Mouse (Mus musculus): ENCODE measurements around the gene Glo1. TPM values are rescaled to one million over a fixed set of nuclear protein-coding genes. Genes with fewer than 3 reads are reported as not detected.
A peak's percentile ranks its signal among the peaks of the same experiment; 100 is the strongest.

Glo1 gene
- polyA plus RNA-seq, 1 experiment from 2014 or later = 157 TPM

- Histone ChIP-seq H3K4me3 (no peak overlapping the region), H3K4me1 (replicated peaks) (no peaks in the 10 kb centered on the region), H3K27me3 (no peaks in the 10 kb centered on the region), H3K9me3 (no peaks in the 10 kb centered on the region), H3K9ac (no peak overlapping the region), H3K36me3 (peaks cover 57% of the 10 kb centered on the region), H3K4me2 (no peak overlapping the region), H3K27ac (replicated peaks) (no peak overlapping the region)
- no peak for ATAC-seq (ENCODE audit: low read depth)
- WGBS = 94% methylated on average over 9 of the region's 9 CpGs
Observed at GRCm38 (mm10) chr17:30597786-30598185, 28.9 kb downstream of the Glo1 start.

- 63% methylated on average over 6 of the region's 6 CpGs for WGBS
- H3K36me3 ChIP-seq = peaks cover 42% of the 10 kb centered on the region
- no peak overlapping the region for H3K4me2 ChIP-seq
- H3K27me3 ChIP-seq = no peaks in the 10 kb centered on the region
- H3K9me3 ChIP-seq = no peaks in the 10 kb centered on the region
- peaks cover 10% of the 10 kb centered on the region for H3K4me1 ChIP-seq (replicated peaks)
- ATAC-seq (ENCODE audit: low read depth) = no peak
- no peak overlapping the region for H3K9ac ChIP-seq
- H3K27ac ChIP-seq (replicated peaks) = 0 out of 2 replicates have a peak overlapping the region, but pooled peaks have one; percentile 5
- H3K4me3 ChIP-seq = no peak overlapping the region
Observed at GRCm38 (mm10) chr17:30594846-30595245, 31.8 kb downstream of the Glo1 start.

- H3K4me3 ChIP-seq = no peak overlapping the region
- no peaks in the 10 kb centered on the region for H3K9me3 ChIP-seq
- peaks cover 38% of the 10 kb centered on the region for H3K36me3 ChIP-seq
- 0 out of 2 replicates have a peak overlapping the region, but pooled peaks have one; percentile 5 for H3K27ac ChIP-seq (replicated peaks)
- ATAC-seq (ENCODE audit: low read depth) = no peak
- no peaks in the 10 kb centered on the region for H3K27me3 ChIP-seq
- no peak overlapping the region for H3K4me2 ChIP-seq
- peaks cover 10% of the 10 kb centered on the region for H3K4me1 ChIP-seq (replicated peaks)
- 54% methylated on average over 5 of the region's 5 CpGs for WGBS
- no peak overlapping the region for H3K9ac ChIP-seq
Observed at GRCm38 (mm10) chr17:30594407-30594806, 32.3 kb downstream of the Glo1 start.

- H3K27me3 ChIP-seq = no peaks in the 10 kb centered on the region
- no peak overlapping the region for H3K27ac ChIP-seq (replicated peaks)
- H3K9ac ChIP-seq = no peak overlapping the region
- 27% methylated on average over 17 of the region's 17 CpGs for WGBS
- peaks cover 10% of the 10 kb centered on the region for H3K4me1 ChIP-seq (replicated peaks)
- H3K4me3 ChIP-seq = no peak overlapping the region
- peak overlapping the region; percentile 35 for H3K4me2 ChIP-seq
- peak; percentile 63 for ATAC-seq (ENCODE audit: low read depth)
- peaks cover 12% of the 10 kb centered on the region for H3K36me3 ChIP-seq
- no peaks in the 10 kb centered on the region for H3K9me3 ChIP-seq
Observed at GRCm38 (mm10) chr17:30590417-30591198, 36.1 kb downstream of the Glo1 start.

GRCm38 (mm10) chr17:30583258-30584001, 43.2 kb downstream of the Glo1 start:
- Histone ChIP-seq H3K9me3 (no peaks in the 10 kb centered on the region), H3K36me3 (no peaks in the 10 kb centered on the region), H3K27ac (replicated peaks) (no peak overlapping the region), H3K9ac (no peak overlapping the region), H3K27me3 (no peaks in the 10 kb centered on the region), H3K4me3 (no peak overlapping the region), H3K4me1 (replicated peaks) (no peaks in the 10 kb centered on the region), H3K4me2 (no peak overlapping the region)
- ATAC-seq (ENCODE audit: low read depth) = no peak
- WGBS = 78% methylated on average over 2 of the region's 2 CpGs

GRCm38 (mm10) chr17:30582313-30582712, 44.4 kb downstream of the Glo1 start:
- ATAC-seq (ENCODE audit: low read depth) = no peak
- H3K4me2 ChIP-seq = no peak overlapping the region
- H3K4me1 ChIP-seq (replicated peaks) = peaks cover 5% of the 10 kb centered on the region; the same call in 1 of the 2 replicates
- no peak overlapping the region for H3K4me3 ChIP-seq
- no peaks in the 10 kb centered on the region for H3K9me3 ChIP-seq
- no peak overlapping the region for H3K27ac ChIP-seq (replicated peaks)
- 84% methylated on average over 3 of the region's 3 CpGs for WGBS
- no peaks in the 10 kb centered on the region for H3K36me3 ChIP-seq
- no peak overlapping the region for H3K9ac ChIP-seq
- no peaks in the 10 kb centered on the region for H3K27me3 ChIP-seq

GRCm38 (mm10) chr17:30581201-30581600, 45.5 kb downstream of the Glo1 start:
- Histone ChIP-seq H3K4me1 (replicated peaks) (peaks cover 13% of the 10 kb centered on the region), H3K27ac (replicated peaks) (no peak overlapping the region), H3K9ac (no peak overlapping the region), H3K36me3 (no peaks in the 10 kb centered on the region), H3K4me2 (no peak overlapping the region), H3K9me3 (no peaks in the 10 kb centered on the region), H3K27me3 (no peaks in the 10 kb centered on the region), H3K4me3 (no peak overlapping the region)
- ATAC-seq (ENCODE audit: low read depth) = no peak
- 87% methylated on average over 6 of the region's 6 CpGs for WGBS

- Histone ChIP-seq H3K27me3 (no peaks in the 10 kb centered on the region), H3K4me1 (replicated peaks) (peaks cover 13% of the 10 kb centered on the region), H3K27ac (replicated peaks) (no peak overlapping the region), H3K9me3 (no peaks in the 10 kb centered on the region), H3K9ac (no peak overlapping the region), H3K36me3 (no peaks in the 10 kb centered on the region), H3K4me3 (no peak overlapping the region), H3K4me2 (no peak overlapping the region)
- 74% methylated on average over 1 of the region's 1 CpGs for WGBS
- ATAC-seq (ENCODE audit: low read depth) = no peak
Observed at GRCm38 (mm10) chr17:30580781-30581180, 45.9 kb downstream of the Glo1 start.

GRCm38 (mm10) chr17:30576946-30577345, 49.7 kb downstream of the Glo1 start:
- 65% methylated on average over 12 of the region's 12 CpGs for WGBS
- peak overlapping the region; percentile 79 for H3K9ac ChIP-seq
- H3K27ac ChIP-seq (replicated peaks) = peak overlapping the region; percentile 95
- H3K36me3 ChIP-seq = no peaks in the 10 kb centered on the region
- no peak for ATAC-seq (ENCODE audit: low read depth)
- H3K4me2 ChIP-seq = peak overlapping the region; percentile 87
- peaks cover 32% of the 10 kb centered on the region for H3K4me1 ChIP-seq (replicated peaks)
- no peaks in the 10 kb centered on the region for H3K27me3 ChIP-seq
- H3K4me3 ChIP-seq = peak overlapping the region; percentile 65
- no peaks in the 10 kb centered on the region for H3K9me3 ChIP-seq

- Histone ChIP-seq H3K4me1 (replicated peaks) (peaks cover 32% of the 10 kb centered on the region), H3K4me2 (peak within 1 kb of the TSS; percentile 87), H3K9ac (peak within 1 kb of the TSS; percentile 79), H3K27me3 (no peaks in the 10 kb centered on the region), H3K27ac (replicated peaks) (peak within 1 kb of the TSS; percentile 95), H3K4me3 (peak within 1 kb of the TSS; percentile 65), H3K36me3 (no peaks in the 10 kb centered on the region), H3K9me3 (no peaks in the 10 kb centered on the region)
- under 1% methylated on average over 89 of the region's 94 CpGs for WGBS
- ATAC-seq (ENCODE audit: low read depth) = peak; percentile 95
Observed at GRCm38 (mm10) chr17:30575941-30576773, 50.5 kb downstream of the Glo1 start, which contains the start of gene Btbd9. Btbd9 (minus strand) TSS chr17:30576488.

- H3K36me3 ChIP-seq = no peaks in the 10 kb centered on the region
- H3K4me2 ChIP-seq = peak overlapping the region; percentile 87
- H3K9me3 ChIP-seq = no peaks in the 10 kb centered on the region
- WGBS = 7% methylated on average over 35 of the region's 35 CpGs
- no peaks in the 10 kb centered on the region for H3K27me3 ChIP-seq
- H3K4me3 ChIP-seq = peak overlapping the region; percentile 65
- peak overlapping the region; percentile 79 for H3K9ac ChIP-seq
- H3K4me1 ChIP-seq (replicated peaks) = peaks cover 32% of the 10 kb centered on the region
- ATAC-seq (ENCODE audit: low read depth) = peak; percentile 34
- peak overlapping the region; percentile 95 for H3K27ac ChIP-seq (replicated peaks)
Observed at GRCm38 (mm10) chr17:30575121-30575904, 51.4 kb downstream of the Glo1 start.

Measured in neural tube, embryonic 13.5 days (tissue).